Mouse (Mus musculus) left cerebral cortex, postnatal 4 days (tissue): ENCODE results near the gene C6. TPM values are rescaled to one million over a fixed set of nuclear protein-coding genes. Genes with fewer than 3 reads are reported as not detected.

Experiments
- total RNA-seq, 2 experiments: library from RNA; stranded (reverse); gene quantifications; 2 replicates each; pipeline ENCODE4 v1.2.3; 2021

C6 gene
- total RNA-seq, 2 experiments from 2014 or later = not detected

Other genes with a start within 250 kb of the C6 start
- under 1 TPM in 1 of 2 experiments, not detected in 1; 0.26 TPM for gene Mroh2b, start 171.6 kb downstream of the C6 start, total RNA-seq